Mouse (Mus musculus): ENCODE measurements around the gene Prkcb. TPM values are rescaled to one million over a fixed set of nuclear protein-coding genes. Genes with fewer than 3 reads are reported as not detected.

The Prkcb gene
- total RNA-seq, 4 experiments from 2014 or later, result 650 to 790 (median 729) TPM

DNA sequence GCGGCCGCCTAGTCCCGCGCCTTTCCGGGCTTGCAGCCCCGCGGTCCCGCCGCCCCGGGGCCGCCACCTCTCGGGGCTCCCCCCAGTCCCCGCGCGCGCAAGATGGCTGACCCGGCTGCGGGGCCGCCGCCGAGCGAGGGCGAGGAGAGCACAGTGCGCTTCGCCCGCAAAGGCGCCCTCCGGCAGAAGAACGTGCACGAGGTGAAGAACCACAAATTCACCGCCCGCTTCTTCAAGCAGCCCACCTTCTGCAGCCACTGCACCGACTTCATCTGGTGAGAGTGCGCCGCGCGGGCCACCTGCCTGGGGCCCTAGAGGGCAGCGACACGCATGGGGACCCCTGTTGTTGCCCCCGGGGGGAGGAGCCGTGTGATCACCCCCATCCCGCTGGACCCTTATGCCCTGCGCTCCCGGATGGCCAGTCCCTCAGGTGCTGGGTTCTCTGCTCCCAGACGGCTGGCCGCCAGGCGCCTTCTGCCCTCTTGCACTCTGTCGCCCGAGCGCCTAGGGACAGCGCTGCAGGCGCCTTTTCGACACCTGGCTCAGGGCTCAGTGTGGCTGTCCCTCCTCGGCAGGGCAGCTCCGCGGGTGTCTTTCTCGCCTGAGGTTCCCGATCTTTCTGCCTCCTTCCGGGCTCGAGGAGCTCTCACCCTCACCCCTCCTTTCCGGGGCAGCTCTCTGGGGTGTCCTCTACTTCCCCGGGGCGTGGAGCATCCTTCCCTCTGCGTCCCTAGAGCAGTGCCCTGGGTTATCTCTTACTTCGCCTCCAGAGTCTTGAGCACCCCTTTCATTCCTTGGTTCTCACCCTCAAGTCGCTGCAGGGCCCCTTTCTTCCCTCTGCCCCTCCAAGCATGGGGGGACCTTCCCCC, 926 bp downstream of the Prkcb start:
- no peak for DNase-seq (ENCODE audit: low spot score in 2 of 2)

- DNase-seq (ENCODE audit: low spot score in 2 of 2), result no peak
These were observed 1.6 kb downstream of the Prkcb start for GRCm38 (mm10) chr7:122290165-122290564.

DNA sequence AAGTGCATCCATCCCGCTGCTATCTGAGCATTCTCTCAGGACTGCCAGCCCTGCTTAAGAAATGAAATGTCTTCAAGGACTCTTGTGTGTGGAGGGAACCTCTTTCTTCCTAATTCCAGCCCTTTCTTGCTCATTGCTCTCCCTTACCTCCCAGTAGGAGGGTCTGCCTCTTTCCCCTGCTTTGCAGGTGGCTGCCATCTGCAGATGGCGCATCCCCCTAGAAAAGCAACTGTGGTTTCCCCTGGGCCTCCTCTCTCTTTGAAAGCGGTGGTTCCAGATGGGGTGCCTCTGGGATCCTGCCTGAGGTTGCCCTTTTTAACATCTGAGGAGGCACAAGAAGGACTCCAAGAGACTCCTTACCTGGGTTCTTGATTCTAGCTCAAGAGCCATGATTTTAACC, 2.2 kb downstream of the Prkcb start:
- no peak for DNase-seq (ENCODE audit: low spot score in 2 of 2)

GRCm38 (mm10) chr7:122292151-122292550, 3.6 kb downstream of the Prkcb start:
- DNase-seq (ENCODE audit: low spot score in 2 of 2), result no peak

DNA sequence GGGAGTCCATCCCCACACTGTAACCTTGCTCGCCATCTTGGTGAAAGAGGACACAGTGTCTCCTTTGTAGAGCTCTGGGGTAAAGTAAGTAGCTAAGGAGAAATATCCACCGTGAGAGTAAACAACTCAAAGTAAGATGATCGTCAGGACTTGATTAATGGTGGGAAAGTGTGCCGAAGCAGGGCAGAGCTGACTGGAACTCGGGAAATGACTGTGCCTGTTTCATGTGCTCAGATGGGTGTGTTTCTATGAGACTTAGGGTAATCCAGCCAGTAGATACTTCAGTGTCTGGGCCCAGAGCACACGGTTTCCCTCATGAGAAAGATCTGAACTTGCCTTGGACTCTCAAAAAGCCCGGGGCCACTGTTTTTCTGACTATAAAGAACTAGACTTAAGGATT, 5.6 kb downstream of the Prkcb start:
- DNase-seq (ENCODE audit: low spot score in 2 of 2), result no peak

DNA sequence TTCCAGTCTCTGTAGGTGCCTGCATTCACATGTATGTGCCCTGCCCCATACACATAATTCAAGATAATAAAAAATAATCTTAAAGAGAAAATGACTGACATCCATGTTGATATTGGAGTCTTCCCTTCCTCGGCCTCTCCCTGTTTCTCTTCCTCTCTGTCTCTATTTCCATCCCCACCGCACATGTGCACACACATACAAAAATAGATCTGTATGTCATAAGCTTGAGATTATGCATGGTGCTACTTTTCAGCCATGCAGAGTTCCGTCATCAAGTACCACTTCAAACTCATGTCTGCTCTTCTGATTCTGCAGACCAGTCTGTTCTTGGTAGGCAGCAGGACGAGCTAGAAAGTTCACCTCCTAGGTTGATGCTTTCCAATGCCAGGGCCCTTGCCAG, 6.8 kb downstream of the Prkcb start:
- no peak for DNase-seq (ENCODE audit: low spot score in 2 of 2)

DNA sequence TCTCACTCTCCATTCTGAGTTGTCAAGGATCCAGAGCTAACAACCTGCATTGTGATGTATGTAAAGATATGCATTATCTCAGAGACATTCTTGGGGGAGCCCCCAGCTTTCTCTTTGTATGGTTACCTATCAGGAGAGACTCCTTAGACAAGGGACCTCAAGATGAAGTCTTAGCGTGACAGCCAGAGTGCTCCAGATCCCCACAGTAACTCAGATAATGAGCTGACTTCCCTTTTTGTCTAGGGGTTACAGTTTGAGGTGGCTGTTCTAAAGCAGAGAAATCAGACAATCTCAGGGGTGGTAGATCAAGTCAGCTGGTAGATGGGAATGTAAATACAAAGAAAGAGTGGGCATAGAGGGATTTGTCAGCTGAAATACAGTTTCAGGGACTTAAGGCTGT, 7.8 kb downstream of the Prkcb start:
- DNase-seq (ENCODE audit: low spot score in 2 of 2), result no peak

GRCm38 (mm10) chr7:122296805-122297204, 8.3 kb downstream of the Prkcb start:
- no peak for DNase-seq (ENCODE audit: low spot score in 2 of 2)

- DNase-seq (ENCODE audit: low spot score in 2 of 2), result no peak
These were observed 9.1 kb downstream of the Prkcb start for GRCm38 (mm10) chr7:122297627-122298026.

DNA sequence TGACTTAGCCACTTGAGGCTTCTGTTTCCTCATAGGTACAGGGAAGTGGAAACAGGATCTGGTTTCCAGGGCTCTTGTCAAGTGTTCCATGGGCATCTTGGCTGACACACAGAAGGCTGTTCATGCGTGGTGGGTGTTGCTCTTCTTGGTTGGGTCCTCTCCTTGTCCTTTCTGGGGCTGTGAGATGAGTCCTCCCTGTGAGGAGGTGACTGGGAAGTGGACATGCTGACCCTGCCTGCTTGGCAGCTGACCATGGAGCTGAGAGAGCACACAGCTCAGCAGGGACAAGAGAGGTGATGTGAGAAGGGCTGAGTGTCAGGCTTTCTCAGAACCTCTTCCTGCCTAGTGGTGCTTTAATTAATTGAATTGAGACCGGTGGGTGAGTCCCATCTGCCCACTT, 10.2 kb downstream of the Prkcb start:
- no peak for DNase-seq (ENCODE audit: low spot score in 2 of 2)

- no peak for DNase-seq (ENCODE audit: low spot score in 2 of 2)
These were observed 12.0 kb downstream of the Prkcb start for GRCm38 (mm10) chr7:122300538-122300937.

- no peak for DNase-seq (ENCODE audit: low spot score in 2 of 2)
These were observed 14.0 kb downstream of the Prkcb start for GRCm38 (mm10) chr7:122302538-122302937.

GRCm38 (mm10) chr7:122303988-122304387, 15.4 kb downstream of the Prkcb start:
- DNase-seq (ENCODE audit: low spot score in 2 of 2), result no peak

- no peak for DNase-seq (ENCODE audit: low spot score in 2 of 2)
These were observed 16.0 kb downstream of the Prkcb start for GRCm38 (mm10) chr7:122304521-122304920.

DNA sequence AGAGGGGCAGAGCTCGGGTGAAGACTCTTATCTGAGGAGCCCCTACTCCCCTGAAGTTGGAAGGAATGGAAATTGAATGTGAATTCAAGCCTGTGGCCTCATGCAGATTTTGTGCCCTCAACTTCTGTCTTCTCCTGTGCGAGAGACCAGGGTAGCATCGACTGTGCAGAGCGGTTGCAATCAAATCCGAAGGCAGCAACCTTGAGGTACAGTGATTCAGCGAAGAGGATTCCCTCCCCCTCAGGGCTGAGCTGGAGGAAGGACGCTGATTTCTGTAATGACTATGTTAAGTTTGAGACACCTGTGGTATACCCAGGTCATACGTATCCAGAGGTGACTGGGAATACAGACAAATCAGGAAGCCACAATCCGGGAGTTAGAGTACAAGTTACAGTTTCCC, 18.7 kb downstream of the Prkcb start:
- DNase-seq (ENCODE audit: low spot score in 2 of 2), result no peak

DNA sequence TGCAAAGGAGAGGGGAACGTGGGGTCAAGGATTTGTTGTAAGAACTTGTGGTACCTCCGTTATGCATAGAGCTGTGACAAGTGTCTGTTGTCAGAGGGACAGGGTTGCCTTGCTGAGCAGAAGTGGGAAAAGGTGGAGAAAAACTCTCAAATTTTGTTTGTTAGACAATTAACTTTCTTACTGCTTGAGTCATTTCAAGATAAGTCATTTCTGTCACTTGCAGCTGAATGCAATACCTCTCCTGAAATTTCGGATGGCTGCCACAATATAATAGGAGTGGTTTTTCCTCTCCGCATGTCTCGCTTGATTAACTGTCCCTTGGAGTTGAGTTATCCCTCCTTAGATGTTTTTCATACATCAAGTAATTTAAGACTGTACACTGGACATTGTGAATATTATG, 20.1 kb downstream of the Prkcb start:
- DNase-seq (ENCODE audit: low spot score in 2 of 2), result no peak

DNA sequence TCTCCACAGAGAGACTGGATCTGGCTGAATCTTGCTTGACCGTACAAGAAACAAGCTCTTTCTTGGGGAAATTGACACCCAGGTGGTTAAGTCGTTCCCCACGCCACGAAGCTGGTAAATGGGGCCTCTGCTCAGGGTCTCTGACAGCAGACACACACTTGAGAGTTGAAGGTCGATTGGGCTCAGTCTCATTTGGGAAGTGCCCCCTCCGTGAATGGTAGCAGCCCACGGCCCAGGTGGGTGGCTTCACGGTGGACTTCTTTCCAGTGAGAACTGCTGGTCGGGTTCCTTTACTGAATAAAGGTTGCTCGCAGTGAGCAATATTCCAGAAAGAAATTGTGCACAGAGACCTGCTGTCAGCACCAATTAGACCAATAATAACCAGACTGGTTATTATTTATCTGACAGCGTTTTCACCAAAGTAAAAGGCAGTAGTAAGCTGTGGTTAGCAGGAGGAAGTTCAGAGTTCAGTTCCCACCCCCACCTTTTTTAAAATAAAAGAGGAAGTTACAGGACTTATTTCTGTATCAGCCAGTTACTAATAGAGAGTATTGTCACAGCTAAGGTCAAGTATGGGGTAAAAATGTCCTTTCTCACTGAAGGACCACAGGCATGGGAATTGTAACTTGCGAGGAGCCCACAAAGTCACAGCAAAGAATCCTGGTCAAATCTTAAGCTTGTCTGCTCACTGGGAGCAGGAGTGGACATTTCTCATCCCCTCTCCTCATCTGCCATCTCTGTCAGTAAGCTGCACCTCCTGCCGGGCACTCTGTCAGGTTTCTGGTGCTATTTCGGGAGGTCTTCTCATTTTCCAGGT, 21.6 kb downstream of the Prkcb start:
- DNase-seq (ENCODE audit: low spot score in 2 of 2), result no peak

GRCm38 (mm10) chr7:122310726-122311018, 22.1 kb downstream of the Prkcb start:
- DNase-seq (ENCODE audit: low spot score in 2 of 2), result no peak

DNA sequence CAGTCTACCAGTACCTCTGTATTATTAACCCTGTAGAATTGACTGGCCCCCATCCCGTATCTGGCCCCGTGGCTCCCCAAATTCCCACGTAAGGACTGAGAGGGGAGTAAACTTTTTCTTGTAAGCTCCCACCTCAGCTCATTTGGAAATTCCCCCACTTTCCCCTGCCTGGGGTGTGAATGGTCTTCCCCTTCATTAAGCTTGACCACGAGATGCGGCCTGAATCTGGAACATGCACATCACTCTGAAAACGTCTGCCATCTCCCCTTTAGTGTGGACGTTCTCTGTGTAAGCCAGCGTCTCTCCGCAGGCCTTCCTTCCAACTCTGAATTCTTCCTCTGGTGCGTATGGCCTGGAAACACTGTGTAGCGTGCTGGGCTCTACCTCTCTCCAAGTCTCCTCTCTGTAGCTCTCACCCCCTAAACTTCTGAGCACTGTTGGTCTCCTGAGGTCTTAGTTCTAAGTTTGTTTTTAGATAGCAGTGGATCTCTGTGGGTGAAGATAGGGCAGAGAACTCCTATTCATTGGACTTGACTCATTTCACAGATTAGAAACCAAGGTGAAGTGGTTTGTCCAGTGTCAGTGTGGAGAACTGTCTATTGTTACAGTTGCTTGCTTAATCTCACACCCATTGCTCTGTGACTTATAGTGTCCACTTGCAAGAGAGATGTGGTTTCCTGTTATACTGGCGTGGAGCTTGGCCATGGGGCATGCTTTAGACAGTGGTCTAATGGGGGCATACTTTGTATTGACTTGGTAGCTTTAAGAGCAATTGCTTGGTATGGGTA, 25.3 kb downstream of the Prkcb start:
- DNase-seq (ENCODE audit: low spot score in 2 of 2), result no peak

DNA sequence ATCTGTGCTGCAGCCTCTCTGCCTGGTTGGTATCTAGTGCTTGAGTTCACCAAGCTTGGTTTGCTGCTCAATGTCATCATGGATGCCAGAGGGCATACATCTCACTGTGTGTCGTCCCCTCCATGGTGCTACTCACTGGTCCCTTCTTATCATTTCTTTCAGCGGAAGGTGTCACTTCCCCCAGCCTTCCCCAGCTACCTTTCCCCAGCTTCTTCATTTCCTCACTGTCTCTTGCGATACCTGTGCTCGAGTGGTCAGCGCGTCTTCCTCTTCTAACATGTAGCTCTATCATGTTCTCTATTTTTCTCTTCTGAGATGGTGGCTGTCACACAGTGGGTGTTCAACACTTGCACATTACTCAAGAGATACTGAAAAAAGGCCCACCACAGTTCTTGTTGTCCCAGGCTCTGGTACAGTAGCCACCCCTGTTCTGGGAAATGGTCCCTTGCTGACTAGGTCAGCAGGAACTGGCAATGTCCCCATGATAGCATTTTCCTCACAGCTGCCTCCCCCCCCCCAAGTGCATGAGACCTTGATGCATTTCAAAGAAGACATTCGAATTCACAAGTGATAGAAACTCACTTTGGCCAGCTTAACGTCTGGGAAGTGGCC, 27.3 kb downstream of the Prkcb start:
- no peak for DNase-seq (ENCODE audit: low spot score in 2 of 2)

GRCm38 (mm10) chr7:122316681-122317080, 28.1 kb downstream of the Prkcb start:
- DNase-seq (ENCODE audit: low spot score in 2 of 2), result no peak

GRCm38 (mm10) chr7:122317485-122317884, 28.9 kb downstream of the Prkcb start:
- no peak for DNase-seq (ENCODE audit: low spot score in 2 of 2)

Measured in layer of hippocampus, adult 8-10 months (tissue).